Mouse (Mus musculus): ENCODE measurements around the gene Nxph1. TPM values are rescaled to one million over a fixed set of nuclear protein-coding genes. Genes with fewer than 3 reads are reported as not detected.

Nxph1 gene
- polyA plus RNA-seq (2015; fragmentation: Nextera tagmentation; extraction: Ambion mirVana) = 0.23 and 0.24 TPM in 2 replicates

DNA sequence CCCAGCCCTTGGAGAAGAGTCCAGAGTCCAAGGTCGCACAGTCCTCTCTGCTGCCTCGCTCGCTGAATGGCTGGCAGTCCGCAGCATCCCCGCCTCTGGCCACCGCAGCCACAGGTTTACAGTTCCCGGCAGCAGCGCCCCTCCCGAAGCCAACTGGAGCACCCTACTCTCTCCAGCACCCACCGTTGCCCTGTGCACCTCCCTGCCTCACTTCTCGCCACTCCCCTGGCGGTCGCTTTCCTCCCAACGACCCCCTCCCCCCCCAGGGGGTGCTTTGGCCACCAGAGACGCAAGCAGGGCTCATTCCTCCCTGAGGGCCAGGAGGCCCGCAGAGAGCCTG is at the start of gene Nxph1:
TSS of gene Nxph1 (plus strand) at position 301 of the 340 bp plus-strand sequence.
- 2% methylated on average over 15 of the region's 16 CpGs for WGBS
- Histone ChIP-seq H3K4me3 (ENCODE audit: low read depth, low read length) (peak within 1 kb of the TSS; percentile 24), H3K27me3 (replicated peaks; ENCODE audit: control insufficient read depth, insufficient read depth, low read length) (peaks cover 57% of the 10 kb centered on the region), H3K27ac (ENCODE audit: low read depth, low read length) (no peak within 1 kb of the TSS), H3K4me2 (replicated peaks; ENCODE audit: low read depth) (peak within 1 kb of the TSS; percentile 48), H3K36me3 (ENCODE audit: control insufficient read depth, insufficient read depth) (no peaks in the 10 kb centered on the region), H3K9ac (ENCODE audit: low read depth, low read length) (no peak within 1 kb of the TSS), H3K9me3 (ENCODE audit: control insufficient read depth) (no peaks in the 10 kb centered on the region), H3K4me1 (replicated peaks; ENCODE audit: control insufficient read depth, insufficient read depth, low read length) (no peaks in the 10 kb centered on the region)
- TF ChIP-seq CTCF (IDR thresholded peaks at IDR 0.05; ENCODE audit: low read depth) = no peak
- ATAC-seq = no peak

DNA sequence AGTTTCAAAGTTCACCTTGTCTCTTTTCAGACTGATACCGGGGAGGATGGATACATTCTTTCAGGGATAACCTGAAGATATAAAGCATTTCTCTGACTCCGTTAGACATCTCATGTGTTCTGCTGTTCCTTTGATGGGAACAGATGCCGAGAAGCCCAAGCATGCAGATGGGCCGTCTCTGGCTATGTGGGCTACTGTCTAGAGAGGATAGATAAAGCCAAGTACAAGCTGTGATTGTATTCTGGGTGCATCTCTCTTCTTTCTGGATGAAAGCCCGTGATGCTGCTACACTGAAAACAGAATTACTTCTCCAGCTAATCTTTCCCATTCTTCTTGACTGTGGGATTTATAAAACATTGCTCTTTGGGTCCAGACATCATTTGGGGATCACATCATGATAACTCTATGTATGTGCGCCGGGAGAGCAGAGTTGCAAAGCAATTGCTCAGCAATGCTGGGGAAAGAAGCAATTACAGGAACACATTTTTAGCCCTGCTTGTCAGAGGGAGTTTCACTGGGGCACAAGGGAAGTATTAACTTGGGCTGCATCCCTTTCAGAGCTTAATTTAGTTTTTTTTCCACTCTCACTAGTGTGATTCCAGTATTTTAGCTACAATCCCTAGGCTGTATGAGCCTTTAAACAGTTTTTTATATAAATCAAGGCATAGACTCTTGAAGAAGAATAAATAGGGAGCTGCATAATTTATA is 48.1 kb upstream of the Nxph1 start:
- Histone ChIP-seq H3K9ac (ENCODE audit: low read depth, low read length) (no peak overlapping the region), H3K4me2 (replicated peaks; ENCODE audit: low read depth) (no peak overlapping the region), H3K36me3 (ENCODE audit: control insufficient read depth, insufficient read depth) (no peaks in the 10 kb centered on the region), H3K27ac (ENCODE audit: low read depth, low read length) (no peak overlapping the region), H3K4me1 (replicated peaks; ENCODE audit: control insufficient read depth, insufficient read depth, low read length) (no peaks in the 10 kb centered on the region), H3K4me3 (ENCODE audit: low read depth, low read length) (no peak overlapping the region), H3K9me3 (ENCODE audit: control insufficient read depth) (no peaks in the 10 kb centered on the region), H3K27me3 (replicated peaks; ENCODE audit: control insufficient read depth, insufficient read depth, low read length) (no peaks in the 10 kb centered on the region)
- 81% methylated on average over 7 of the region's 7 CpGs for WGBS
- TF ChIP-seq CTCF (IDR thresholded peaks at IDR 0.05; ENCODE audit: low read depth) = no peak
- no peak for ATAC-seq

- Histone ChIP-seq H3K9ac (ENCODE audit: low read depth, low read length) (no peak overlapping the region), H3K27me3 (replicated peaks; ENCODE audit: control insufficient read depth, insufficient read depth, low read length) (no peaks in the 10 kb centered on the region), H3K9me3 (ENCODE audit: control insufficient read depth) (no peaks in the 10 kb centered on the region), H3K36me3 (ENCODE audit: control insufficient read depth, insufficient read depth) (no peaks in the 10 kb centered on the region), H3K4me1 (replicated peaks; ENCODE audit: control insufficient read depth, insufficient read depth, low read length) (no peaks in the 10 kb centered on the region), H3K4me3 (ENCODE audit: low read depth, low read length) (no peak overlapping the region), H3K27ac (ENCODE audit: low read depth, low read length) (no peak overlapping the region), H3K4me2 (replicated peaks; ENCODE audit: low read depth) (no peak overlapping the region)
- no peak for TF ChIP-seq CTCF (IDR thresholded peaks at IDR 0.05; ENCODE audit: low read depth)
- 93% methylated on average over 2 of the region's 2 CpGs for WGBS
- ATAC-seq = no peak
Observed at GRCm38 (mm10) chr6:8900729-8901122, 47.5 kb upstream of the Nxph1 start.

- WGBS = 69% methylated on average over 3 of the region's 3 CpGs
- no peak overlapping the region for H3K4me3 ChIP-seq (ENCODE audit: low read depth, low read length)
- H3K4me2 ChIP-seq (replicated peaks; ENCODE audit: low read depth) = no peak overlapping the region
- H3K27ac ChIP-seq (ENCODE audit: low read depth, low read length) = no peak overlapping the region
- ATAC-seq = no peak
- no peaks in the 10 kb centered on the region for H3K4me1 ChIP-seq (replicated peaks; ENCODE audit: control insufficient read depth, insufficient read depth, low read length)
- no peaks in the 10 kb centered on the region for H3K36me3 ChIP-seq (ENCODE audit: control insufficient read depth, insufficient read depth)
- H3K9ac ChIP-seq (ENCODE audit: low read depth, low read length) = no peak overlapping the region
- TF ChIP-seq CTCF (IDR thresholded peaks at IDR 0.05; ENCODE audit: low read depth) = no peak
- H3K9me3 ChIP-seq (ENCODE audit: control insufficient read depth) = no peaks in the 10 kb centered on the region
- no peaks in the 10 kb centered on the region for H3K27me3 ChIP-seq (replicated peaks; ENCODE audit: control insufficient read depth, insufficient read depth, low read length)
Observed at GRCm38 (mm10) chr6:8907917-8908316, 40.3 kb upstream of the Nxph1 start.

GRCm38 (mm10) chr6:8913404-8913803 is 34.8 kb upstream of the Nxph1 start:
- TF ChIP-seq CTCF (IDR thresholded peaks at IDR 0.05; ENCODE audit: low read depth) = no peak
- ATAC-seq = no peak
- Histone ChIP-seq H3K36me3 (ENCODE audit: control insufficient read depth, insufficient read depth) (no peaks in the 10 kb centered on the region), H3K4me2 (replicated peaks; ENCODE audit: low read depth) (no peak overlapping the region), H3K27ac (ENCODE audit: low read depth, low read length) (no peak overlapping the region), H3K9me3 (ENCODE audit: control insufficient read depth) (no peaks in the 10 kb centered on the region), H3K9ac (ENCODE audit: low read depth, low read length) (no peak overlapping the region), H3K4me3 (ENCODE audit: low read depth, low read length) (no peak overlapping the region), H3K27me3 (replicated peaks; ENCODE audit: control insufficient read depth, insufficient read depth, low read length) (no peaks in the 10 kb centered on the region), H3K4me1 (replicated peaks; ENCODE audit: control insufficient read depth, insufficient read depth, low read length) (no peaks in the 10 kb centered on the region)

DNA sequence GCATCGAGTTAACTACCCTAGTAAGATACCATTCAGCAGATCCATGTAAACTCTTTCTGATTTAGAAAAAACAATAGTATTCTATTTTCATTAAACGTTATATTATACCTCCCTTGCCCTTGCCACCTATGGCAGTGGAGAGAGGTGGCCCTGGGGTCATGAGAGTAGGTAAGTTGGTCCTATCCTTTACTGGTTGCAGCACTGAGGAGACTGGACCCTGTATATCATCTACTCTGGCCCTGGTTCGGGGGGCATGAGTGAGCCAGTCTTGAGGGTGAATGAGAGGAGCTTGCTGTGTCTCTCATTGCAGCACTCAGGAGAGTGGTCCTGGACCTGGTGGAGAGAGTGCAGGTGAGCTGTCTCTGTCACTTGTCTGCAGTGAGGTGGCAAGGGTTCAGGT is 33.5 kb upstream of the Nxph1 start:
- ATAC-seq = no peak
- Histone ChIP-seq H3K9ac (ENCODE audit: low read depth, low read length) (no peak overlapping the region), H3K4me3 (ENCODE audit: low read depth, low read length) (no peak overlapping the region), H3K4me2 (replicated peaks; ENCODE audit: low read depth) (no peak overlapping the region), H3K27ac (ENCODE audit: low read depth, low read length) (no peak overlapping the region), H3K27me3 (replicated peaks; ENCODE audit: control insufficient read depth, insufficient read depth, low read length) (no peaks in the 10 kb centered on the region), H3K9me3 (ENCODE audit: control insufficient read depth) (no peaks in the 10 kb centered on the region), H3K36me3 (ENCODE audit: control insufficient read depth, insufficient read depth) (no peaks in the 10 kb centered on the region), H3K4me1 (replicated peaks; ENCODE audit: control insufficient read depth, insufficient read depth, low read length) (no peaks in the 10 kb centered on the region)
- no peak for TF ChIP-seq CTCF (IDR thresholded peaks at IDR 0.05; ENCODE audit: low read depth)
- WGBS = 78% methylated on average over 3 of the region's 3 CpGs

GRCm38 (mm10) chr6:8924481-8924880 is 23.8 kb upstream of the Nxph1 start:
- ATAC-seq = no peak
- H3K36me3 ChIP-seq (ENCODE audit: control insufficient read depth, insufficient read depth) = no peaks in the 10 kb centered on the region
- WGBS = 69% methylated on average over 6 of the region's 6 CpGs

More at GRCm38 (mm10) chr6:8924481-8924880, 23.8 kb upstream of the Nxph1 start:
- no peak overlapping the region for H3K27ac ChIP-seq (ENCODE audit: low read depth, low read length)
- H3K4me1 ChIP-seq (replicated peaks; ENCODE audit: control insufficient read depth, insufficient read depth, low read length) = no peaks in the 10 kb centered on the region
- no peak overlapping the region for H3K4me2 ChIP-seq (replicated peaks; ENCODE audit: low read depth)
- no peak for TF ChIP-seq CTCF (IDR thresholded peaks at IDR 0.05; ENCODE audit: low read depth)
- H3K27me3 ChIP-seq (replicated peaks; ENCODE audit: control insufficient read depth, insufficient read depth, low read length) = no peaks in the 10 kb centered on the region
- H3K4me3 ChIP-seq (ENCODE audit: low read depth, low read length) = no peak overlapping the region
- no peaks in the 10 kb centered on the region for H3K9me3 ChIP-seq (ENCODE audit: control insufficient read depth)
- no peak overlapping the region for H3K9ac ChIP-seq (ENCODE audit: low read depth, low read length)

Data from intestine, postnatal 0 days (tissue).